Mouse (Mus musculus) heart, postnatal 0 days (tissue): ENCODE measurements around the gene Celf2.

Experiments used
- CTCF ChIP-seq: IDR thresholded peaks from 2 replicates; pipeline ENCODE4 v1.5.1; 2016; ENCODE audit warnings: antibody characterized with exemption, control low read depth, low read depth
- EP300 ChIP-seq: IDR thresholded peaks from 2 replicates; pipeline ENCODE4 v1.6.1; 2016; ENCODE audit warnings: antibody characterized with exemption, low read depth

DNA sequence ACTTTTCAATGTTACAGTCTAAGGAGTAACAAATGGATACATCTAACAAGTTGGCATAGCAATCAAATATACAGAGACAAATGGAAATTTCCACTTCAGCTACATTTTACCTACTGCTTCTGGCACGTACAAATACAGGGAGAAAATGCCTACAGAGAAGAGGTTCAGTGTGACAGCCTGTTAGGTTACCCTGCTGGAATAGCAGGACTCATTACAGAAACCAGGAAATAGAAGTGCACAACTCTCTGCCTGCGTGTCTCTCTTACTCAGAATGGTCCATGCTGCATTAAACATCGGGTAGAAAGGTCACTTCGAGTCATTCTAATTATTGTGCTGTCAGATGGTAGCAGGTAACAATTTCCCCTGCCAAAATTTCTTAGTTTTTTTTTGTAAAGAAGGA is 141.6 kb downstream of the Celf2 start:
- TF ChIP-seq CTCF (no peak), EP300 (no peak)
